Mouse (Mus musculus) neural tube, embryonic 15.5 days (tissue): ENCODE results near the gene Ube2q2. TPM values are rescaled to one million over a fixed set of nuclear protein-coding genes. Genes with fewer than 3 reads are reported as not detected.
"Not testable (repeated sequence)": the region's sequence is repeated elsewhere in the genome, so short reads cannot be mapped to it uniquely, and the experiment has no call there.

Source experiments
- ATAC-seq: fragments of 200-750 bp; cut with Nextera tagmentation; 2 replicates; pipeline ENCODE4 v1.8.0; 2017; ENCODE audit warnings: mild to moderate bottlenecking, moderate TSS enrichment, moderate library complexity; ENCODE audit not compliant: low FRiP score
- H3K27ac ChIP-seq: fragments of 300-500 bp; sonication (generic); replicated peaks from 2 replicates; pipeline ENCODE4 v1.5.1; 2015; ENCODE audit warnings: mild to moderate bottlenecking, inconsistent platforms
- H3K27me3 ChIP-seq: fragments of 300-500 bp; sonication (generic); replicated peaks from 2 replicates; pipeline ENCODE4 v1.6.1; 2015; ENCODE audit warnings: inconsistent platforms
- H3K36me3 ChIP-seq: fragments of 300-500 bp; sonication (generic); 2 replicates; pipeline ENCODE4 v1.6.1; 2015; ENCODE audit warnings: inconsistent platforms
- H3K4me1 ChIP-seq: fragments of 300-500 bp; sonication (generic); 2 replicates; pipeline ENCODE4 v1.6.1; 2015; ENCODE audit warnings: inconsistent platforms
- H3K4me2 ChIP-seq: fragments of 300-500 bp; sonication (generic); 2 replicates; pipeline ENCODE4 v1.6.1; 2015; ENCODE audit warnings: inconsistent platforms, mild to moderate bottlenecking, moderate library complexity
- H3K4me3 ChIP-seq: fragments of 300-500 bp; sonication (generic); replicated peaks from 2 replicates; pipeline ENCODE4 v1.5.1; 2015; ENCODE audit warnings: mild to moderate bottlenecking, inconsistent platforms
- H3K9ac ChIP-seq: fragments of 300-500 bp; sonication (generic); replicated peaks from 2 replicates; pipeline ENCODE4 v1.6.1; 2015; ENCODE audit warnings: mild to moderate bottlenecking, inconsistent platforms
- H3K9me3 ChIP-seq: fragments of 300-500 bp; sonication (generic); replicated peaks from 2 replicates; pipeline ENCODE4 v1.6.1; 2016; ENCODE audit warnings: inconsistent platforms
- WGBS: fragments of 180-500 bp; shearing (Covaris S2); methylation state at CpG from one replicate; pipeline ENCODE4 v1.1.7; 2015; ENCODE audit warnings: mixed read lengths; 5-methylcytosine and 5-hydroxymethylcytosine counted together
- polyA plus RNA-seq: library from polyadenylated mRNA; unstranded; fragments of >200 nt; fragmentation: Nextera tagmentation; extraction: Ambion mirVana; gene quantifications from 2 replicates; pipeline ENCODE4 v1.2.1, GENCODE M21; 2015

Ube2q2 gene
- 43.3 and 43.4 TPM in 2 replicates for polyA plus RNA-seq

- no peaks in the 10 kb centered on the region for H3K9me3 ChIP-seq
- peak within 1 kb of the TSS; percentile 91 for H3K4me2 ChIP-seq
- H3K27me3 ChIP-seq = no peaks in the 10 kb centered on the region
- peak within 1 kb of the TSS; percentile 85 for H3K9ac ChIP-seq
- H3K27ac ChIP-seq = peak within 1 kb of the TSS; percentile 86
- peak within 1 kb of the TSS; percentile 95 for H3K4me3 ChIP-seq
- WGBS = under 1% methylated on average over 54 of the region's 81 CpGs
- peak; percentile 90 for ATAC-seq
- no peaks in the 10 kb centered on the region for H3K36me3 ChIP-seq
- peaks cover 28% of the 10 kb centered on the region for H3K4me1 ChIP-seq
Observed at GRCm38 (mm10) chr9:55148854-55149498, at the start of gene Ube2q2. Gene Ube2q2 (plus strand): TSS chr9:55148854.

DNA sequence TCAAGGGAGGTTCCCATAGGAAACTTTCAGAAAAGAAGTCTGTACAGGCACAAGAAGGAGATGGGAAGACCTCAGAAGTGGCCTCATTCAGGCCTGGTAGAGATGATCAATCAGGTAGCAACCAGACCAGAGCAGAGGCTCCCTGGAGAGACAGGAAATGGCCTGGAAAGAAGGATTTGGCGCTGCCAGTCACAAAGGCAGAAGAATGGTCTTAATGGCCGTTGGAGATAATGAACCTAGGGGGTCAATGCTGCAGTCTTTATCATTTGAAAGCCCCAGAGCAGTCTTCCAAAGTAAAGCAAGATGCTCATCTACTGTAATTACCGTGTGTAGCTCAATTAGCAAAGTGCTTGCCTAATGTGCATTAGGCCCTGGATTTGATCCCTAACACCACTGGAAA lies 47.5 kb upstream of the Ube2q2 start:
- Histone ChIP-seq H3K36me3 (no peaks in the 10 kb centered on the region), H3K9me3 (no peaks in the 10 kb centered on the region), H3K4me1 (no peaks in the 10 kb centered on the region), H3K27ac (no peak overlapping the region), H3K4me3 (no peak overlapping the region), H3K9ac (no peak overlapping the region), H3K27me3 (no peaks in the 10 kb centered on the region), H3K4me2 (no peak overlapping the region)
- WGBS = 10% methylated on average over 3 of the region's 3 CpGs
- no peak for ATAC-seq

- no peak for ATAC-seq
- Histone ChIP-seq H3K27ac (no peak overlapping the region), H3K4me3 (no peak overlapping the region), H3K9ac (no peak overlapping the region), H3K4me2 (no peak overlapping the region), H3K27me3 (no peaks in the 10 kb centered on the region), H3K4me1 (no peaks in the 10 kb centered on the region), H3K36me3 (no peaks in the 10 kb centered on the region), H3K9me3 (no peaks in the 10 kb centered on the region)
- WGBS = 93% methylated on average over 8 of the region's 8 CpGs
Observed at GRCm38 (mm10) chr9:55102186-55102835, 46.3 kb upstream of the Ube2q2 start.

DNA sequence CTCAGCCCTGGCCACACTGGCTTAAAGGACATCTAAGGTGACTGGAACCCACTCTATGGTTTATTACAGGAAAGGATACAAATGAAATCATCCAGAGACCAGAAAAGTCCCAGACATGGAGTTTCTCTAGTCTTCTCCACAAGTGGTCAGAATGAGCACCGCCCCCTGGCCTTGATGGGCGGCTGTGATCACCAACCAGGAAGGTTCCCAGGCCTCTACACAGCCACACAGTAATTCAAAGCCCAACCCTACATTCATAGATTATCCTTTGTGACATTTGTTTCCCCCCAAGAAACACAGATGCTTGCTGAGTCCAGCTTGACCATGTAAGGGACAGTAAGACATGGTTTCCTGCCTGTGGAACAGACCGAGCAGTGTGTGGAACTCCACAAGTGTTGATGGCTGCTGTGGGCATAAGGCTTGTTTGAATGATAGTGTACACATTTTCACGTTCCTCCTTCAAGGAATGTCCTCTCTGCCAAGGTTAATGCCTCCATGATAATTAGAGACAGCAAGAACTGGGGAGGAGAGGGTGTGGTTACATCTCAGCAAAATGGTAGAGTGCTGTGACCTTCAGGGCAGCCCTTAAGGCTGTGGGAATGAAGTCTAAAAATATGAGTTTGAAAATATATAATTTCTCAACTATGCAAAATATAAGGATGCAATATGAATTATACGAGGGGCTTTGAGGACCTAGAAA lies 45.6 kb upstream of the Ube2q2 start:
- WGBS = 95% methylated on average over 5 of the region's 5 CpGs
- ATAC-seq = no peak

DNA sequence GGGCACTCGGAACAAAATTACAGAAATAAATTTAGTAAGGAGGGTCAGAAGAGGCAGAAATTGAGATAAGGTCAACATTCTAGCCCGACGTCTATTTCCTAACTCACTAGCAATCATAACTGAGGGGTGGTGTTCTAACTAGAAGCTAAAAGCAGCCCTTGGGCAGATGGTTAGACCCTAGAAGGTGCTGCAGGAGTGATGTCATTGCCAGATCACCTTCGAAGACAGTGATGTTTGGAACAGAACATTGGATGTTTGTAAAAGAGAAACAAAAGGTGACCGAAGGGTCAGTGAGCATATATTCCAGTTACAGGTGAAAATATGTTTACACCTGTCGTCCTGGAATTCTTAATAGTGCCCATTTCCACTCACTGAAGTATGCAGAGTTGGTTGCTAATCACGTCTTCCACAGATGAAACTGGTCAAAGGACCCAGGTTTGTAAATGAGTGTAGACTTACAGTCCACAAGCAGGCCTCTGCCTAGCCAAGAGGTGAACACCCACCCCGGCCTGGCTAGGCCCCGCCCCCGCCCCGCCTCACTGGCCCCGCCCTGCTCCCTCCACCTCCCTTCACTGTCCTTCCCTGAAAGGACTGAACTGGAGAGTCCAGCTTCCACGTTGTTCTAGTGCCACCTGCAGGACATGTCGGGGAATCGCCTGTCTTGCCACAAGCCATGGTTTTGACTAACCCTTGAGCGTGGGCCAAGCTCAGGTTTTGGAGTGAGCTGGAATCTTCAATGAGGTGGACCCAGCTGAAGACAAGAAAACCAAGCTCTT lies 38.4 kb upstream of the Ube2q2 start:
- peak overlapping the region; percentile 33 for H3K4me2 ChIP-seq
- H3K4me1 ChIP-seq = 0 out of 2 replicates have a peak, but pooled peaks cover 2% of the 10 kb centered on the region
- no peaks in the 10 kb centered on the region for H3K27me3 ChIP-seq
- ATAC-seq = peak; percentile 87
- no peak overlapping the region for H3K4me3 ChIP-seq
- H3K9ac ChIP-seq = no peak overlapping the region
- no peaks in the 10 kb centered on the region for H3K9me3 ChIP-seq
- no peak overlapping the region for H3K27ac ChIP-seq
- H3K36me3 ChIP-seq = no peaks in the 10 kb centered on the region
- 31% methylated on average over 16 of the region's 16 CpGs for WGBS

More for the DNA sequence above, 45.6 kb upstream of the Ube2q2 start:
- Histone ChIP-seq H3K36me3 (no peaks in the 10 kb centered on the region), H3K27ac (no peak overlapping the region), H3K9me3 (no peaks in the 10 kb centered on the region), H3K4me1 (no peaks in the 10 kb centered on the region), H3K27me3 (no peaks in the 10 kb centered on the region), H3K4me3 (no peak overlapping the region), H3K4me2 (no peak overlapping the region), H3K9ac (no peak overlapping the region)

DNA sequence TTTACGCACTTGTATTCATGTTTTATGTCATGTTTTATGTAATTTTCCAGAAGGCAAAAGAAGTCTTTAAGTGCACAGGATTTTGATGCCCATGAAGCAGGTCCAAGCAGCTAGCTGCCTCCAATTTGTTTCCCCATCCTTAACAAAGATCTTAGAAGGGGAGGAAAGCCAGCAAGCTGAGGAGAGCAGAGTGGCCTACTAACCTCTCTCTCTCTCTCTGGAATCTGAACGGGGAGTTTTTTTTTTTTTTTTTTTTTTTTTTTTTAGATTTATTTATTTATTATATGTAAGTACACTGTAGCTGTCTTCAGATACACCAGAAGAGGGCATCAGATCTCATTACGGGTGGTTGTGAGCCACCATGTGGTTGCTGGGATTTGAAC lies 37.8 kb upstream of the Ube2q2 start:
- H3K4me3 ChIP-seq, H3K9ac ChIP-seq, H3K9me3 ChIP-seq, H3K4me2 ChIP-seq, H3K36me3 ChIP-seq, ATAC-seq, H3K4me1 ChIP-seq, H3K27ac ChIP-seq, H3K27me3 ChIP-seq: not testable (repeated sequence)
- 4% methylated on average over 2 of the region's 3 CpGs for WGBS

- Histone ChIP-seq H3K4me2 (no peak overlapping the region), H3K27me3 (no peaks in the 10 kb centered on the region), H3K36me3 (no peaks in the 10 kb centered on the region), H3K9ac (no peak overlapping the region), H3K4me3 (no peak overlapping the region), H3K27ac (no peak overlapping the region), H3K4me1 (0 out of 2 replicates have a peak, but pooled peaks cover 2% of the 10 kb centered on the region), H3K9me3 (no peaks in the 10 kb centered on the region)
- WGBS = 93% methylated on average over 1 of the region's 1 CpGs
- ATAC-seq = no peak
Observed at GRCm38 (mm10) chr9:55114752-55115151, 33.9 kb upstream of the Ube2q2 start.

GRCm38 (mm10) chr9:55117293-55118055 lies 31.2 kb upstream of the Ube2q2 start:
- Histone ChIP-seq H3K9me3 (no peaks in the 10 kb centered on the region), H3K9ac (no peak overlapping the region), H3K4me1 (no peaks in the 10 kb centered on the region), H3K27me3 (no peaks in the 10 kb centered on the region), H3K4me3 (no peak overlapping the region), H3K36me3 (no peaks in the 10 kb centered on the region), H3K4me2 (no peak overlapping the region), H3K27ac (no peak overlapping the region)
- whole genome bisulfite sequencing = 78% methylated on average over 5 of the region's 5 CpGs
- ATAC-seq = no peak

DNA sequence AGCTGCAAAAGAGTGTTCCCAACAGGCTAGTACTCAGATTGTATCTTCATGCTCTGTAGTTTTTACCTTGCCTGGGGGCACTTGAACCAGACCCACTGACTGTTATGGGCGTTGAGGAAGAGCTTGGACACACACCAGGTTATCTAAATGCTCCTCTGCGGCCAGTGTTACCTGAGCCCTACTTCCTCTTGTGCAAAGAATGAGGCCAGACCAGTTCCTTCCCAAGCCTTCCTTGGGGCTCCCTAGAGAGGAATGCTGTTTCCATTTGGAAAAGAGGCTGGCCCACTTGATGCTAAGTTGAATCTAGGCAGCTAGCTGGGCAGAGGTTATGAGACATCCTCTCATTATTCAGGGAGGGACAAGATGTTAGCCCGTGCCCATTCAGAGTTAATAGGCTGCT lies 26.1 kb upstream of the Ube2q2 start:
- no peak overlapping the region for H3K27ac ChIP-seq
- WGBS = 58% methylated on average over 3 of the region's 3 CpGs

GRCm38 (mm10) chr9:55125735-55126134 lies 22.9 kb upstream of the Ube2q2 start:
- 89% methylated on average over 7 of the region's 7 CpGs for WGBS
- Histone ChIP-seq H3K36me3 (no peaks in the 10 kb centered on the region), H3K27ac (no peak overlapping the region), H3K4me1 (no peaks in the 10 kb centered on the region), H3K9me3 (no peaks in the 10 kb centered on the region), H3K4me3 (no peak overlapping the region), H3K9ac (no peak overlapping the region), H3K27me3 (no peaks in the 10 kb centered on the region), H3K4me2 (no peak overlapping the region)
- ATAC-seq = no peak

More for the DNA sequence above, 26.1 kb upstream of the Ube2q2 start:
- H3K27me3 ChIP-seq = no peaks in the 10 kb centered on the region
- H3K9ac ChIP-seq = no peak overlapping the region
- no peak overlapping the region for H3K4me2 ChIP-seq
- H3K9me3 ChIP-seq = no peaks in the 10 kb centered on the region
- no peak overlapping the region for H3K4me3 ChIP-seq
- H3K36me3 ChIP-seq = no peaks in the 10 kb centered on the region
- H3K4me1 ChIP-seq = no peaks in the 10 kb centered on the region
- no peak for ATAC-seq

GRCm38 (mm10) chr9:55126295-55126694 lies 22.4 kb upstream of the Ube2q2 start:
- Histone ChIP-seq H3K4me3 (no peak overlapping the region), H3K9me3 (no peaks in the 10 kb centered on the region), H3K36me3 (no peaks in the 10 kb centered on the region), H3K4me1 (no peaks in the 10 kb centered on the region), H3K9ac (no peak overlapping the region), H3K4me2 (no peak overlapping the region), H3K27me3 (no peaks in the 10 kb centered on the region), H3K27ac (no peak overlapping the region)
- WGBS = 73% methylated on average over 1 of the region's 1 CpGs
- no peak for ATAC-seq
